Mouse (Mus musculus) midbrain, embryonic 16.5 days (tissue): Measurements from ENCODE around the gene Ifna6. TPM values are rescaled to one million over a fixed set of nuclear protein-coding genes. Genes with fewer than 3 reads are reported as not detected.

Source experiments
- polyA plus RNA-seq: library from polyadenylated mRNA; unstranded; fragments of >200 nt; fragmentation: Nextera tagmentation; extraction: Ambion mirVana; gene quantifications from 2 replicates; pipeline ENCODE4 v1.2.1, GENCODE M21; 2015

Gene Ifna6
- polyA plus RNA-seq, 1 experiment from 2014 or later, result not detected

Other genes with a start within 250 kb of the Ifna6 start
- not detected in 2 replicates for gene Ifna9, start 235.0 kb upstream of the Ifna6 start, polyA plus RNA-seq
- gene Ifna12, start 224.0 kb upstream of the Ifna6 start, polyA plus RNA-seq, result not detected in 2 replicates
- gene C87499, start 193.0 kb upstream of the Ifna6 start, polyA plus RNA-seq, result not detected in 2 replicates
- gene Ifna13, start 183.0 kb upstream of the Ifna6 start, polyA plus RNA-seq, result not detected in 2 replicates
- gene Ifna16, start 150.5 kb upstream of the Ifna6 start, polyA plus RNA-seq, result not detected in 2 replicates
- gene Ifna2, start 143.5 kb upstream of the Ifna6 start, polyA plus RNA-seq, result not detected in 2 replicates
- not detected in 2 replicates for gene Ifnab, start 136.1 kb upstream of the Ifna6 start, polyA plus RNA-seq
- gene Gm26566, start 105.6 kb upstream of the Ifna6 start, polyA plus RNA-seq, result 1.3 and 1.7 TPM in 2 replicates
- gene Klhl9, start 105.0 kb upstream of the Ifna6 start, polyA plus RNA-seq, result 115 and 125 TPM in 2 replicates
- gene Gm13271, start 72.5 kb upstream of the Ifna6 start, polyA plus RNA-seq, result not detected in 2 replicates
- not detected in 2 replicates for gene Gm13283, start 67.3 kb upstream of the Ifna6 start, polyA plus RNA-seq
- gene Gm13290, start 53.6 kb upstream of the Ifna6 start, polyA plus RNA-seq, result not detected in 2 replicates
- gene Gm13289, start 50.5 kb upstream of the Ifna6 start, polyA plus RNA-seq, result not detected in 2 replicates
- gene Gm13272, start 47.6 kb upstream of the Ifna6 start, polyA plus RNA-seq, result not detected in 2 replicates
- not detected in 2 replicates for gene Ifnz, start 45.3 kb upstream of the Ifna6 start, polyA plus RNA-seq
- not detected in 2 replicates for gene Gm13276, start 41.7 kb upstream of the Ifna6 start, polyA plus RNA-seq
- gene Gm13277, start 38.8 kb upstream of the Ifna6 start, polyA plus RNA-seq, result not detected in 2 replicates
- not detected in 2 replicates for gene Gm13278, start 35.9 kb upstream of the Ifna6 start, polyA plus RNA-seq
- not detected in 2 replicates for gene Gm13275, start 32.9 kb upstream of the Ifna6 start, polyA plus RNA-seq
- gene Gm13279, start 30.0 kb upstream of the Ifna6 start, polyA plus RNA-seq, result not detected in 2 replicates
- gene Gm13285, start 27.8 kb upstream of the Ifna6 start, polyA plus RNA-seq, result not detected in 2 replicates
- not detected in 2 replicates for gene Gm13287, start 24.2 kb upstream of the Ifna6 start, polyA plus RNA-seq
- not detected in 2 replicates for gene Gm13288, start 21.9 kb upstream of the Ifna6 start, polyA plus RNA-seq
- not detected in 2 replicates for gene Ifna7, start 11.2 kb upstream of the Ifna6 start, polyA plus RNA-seq
- gene Ifna11, start 7.5 kb upstream of the Ifna6 start, polyA plus RNA-seq, result not detected in 2 replicates
- gene Ifna5, start 8.1 kb downstream of the Ifna6 start, polyA plus RNA-seq, result not detected in 2 replicates
- gene Ifna4, start 14.4 kb downstream of the Ifna6 start, polyA plus RNA-seq, result not detected in 2 replicates
- gene Ifna1, start 22.7 kb downstream of the Ifna6 start, polyA plus RNA-seq, result not detected in 2 replicates
- not detected in 2 replicates for gene Ifne, start 52.8 kb downstream of the Ifna6 start, polyA plus RNA-seq